Mouse (Mus musculus) G1E (cell line): ENCODE results near the gene Nell1. TPM values are rescaled to one million over a fixed set of nuclear protein-coding genes. Genes with fewer than 3 reads are reported as not detected.

ENCODE experiments used
- ATAC-seq: 2 replicates; pipeline ENCODE4 v1.8.0; 2016; ENCODE audit warnings: mild to moderate bottlenecking; ENCODE audit not compliant: insufficient number of reproducible peaks, poor library complexity, low FRiP score, severe bottlenecking; ENCODE audit errors: extremely low read depth
- DNase-seq: peaks from one replicate; pipeline ENCODE4 v3.0.0; 2012; ENCODE audit warnings: low spot score
- H3K27me3 ChIP-seq: 2 replicates; pipeline ENCODE4 v1.6.1; 2012; ENCODE audit warnings: mild to moderate bottlenecking, low read length, inconsistent platforms; ENCODE audit not compliant: insufficient read depth
- H3K36me3 ChIP-seq: replicated peaks from 2 replicates; pipeline ENCODE3; 2012; ENCODE audit warnings: mild to moderate bottlenecking, inconsistent platforms
- H3K4me1 ChIP-seq: 2 replicates; pipeline ENCODE4 v1.6.1; 2012; ENCODE audit warnings: low read depth, low read length, inconsistent platforms, mixed read lengths; ENCODE audit not compliant: insufficient read depth
- H3K4me3 ChIP-seq: 2 replicates; pipeline ENCODE4 v1.5.1; 2012; ENCODE audit warnings: low read depth, mild to moderate bottlenecking, inconsistent platforms, low read length, moderate library complexity, mixed read lengths
- H3K9me3 ChIP-seq: replicated peaks from 2 replicates; pipeline ENCODE4 v1.6.1; 2012; ENCODE audit warnings: inconsistent platforms
- CTCF ChIP-seq: IDR thresholded peaks from 2 replicates; pipeline ENCODE4 v1.5.1; 2012; ENCODE audit warnings: low read depth, low read length, inconsistent platforms, mixed read lengths
- GATA1 ChIP-seq: IDR thresholded peaks from 2 replicates; pipeline ENCODE4 v1.6.1; 2012; ENCODE audit warnings: borderline replicate concordance, low read length, inconsistent platforms, mixed read lengths
- GATA2 ChIP-seq: IDR thresholded peaks from 2 replicates; pipeline ENCODE4 v1.6.1; 2012; ENCODE audit warnings: low read depth, low read length, inconsistent platforms, borderline replicate concordance
- POLR2AphosphoS5 ChIP-seq: IDR thresholded peaks from 2 replicates; pipeline ENCODE4 v1.6.1; 2012; ENCODE audit warnings: low read depth, low read length, inconsistent platforms; ENCODE audit not compliant: insufficient replicate concordance
- TAL1 ChIP-seq: conservative IDR thresholded peaks from 2 replicates; pipeline ENCODE4 v1.6.1; 2012; ENCODE audit warnings: low read depth, low read length, inconsistent platforms, mixed read lengths
- polyA plus RNA-seq: library from polyadenylated mRNA; stranded (reverse); fragments of >175 nt; gene quantifications from 2 replicates; pipeline ENCODE4 v1.2.3, GENCODE M21; 2012
- total RNA-seq, 2 experiments: library from RNA; stranded (forward) in 1 of 2; stranded (reverse) in 1 of 2; fragments of 200-1000 nt in 1 of 2; fragments of >200 nt in 1 of 2; fragmentation: Nextera tagmentation in 1 of 2; gene quantifications; 2 replicates each; pipeline ENCODE4 v1.2.3; 2014 to 2017

Gene Nell1
- total and polyA plus RNA-seq, 3 experiments = 0.05 TPM; not detected in 2

DNA sequence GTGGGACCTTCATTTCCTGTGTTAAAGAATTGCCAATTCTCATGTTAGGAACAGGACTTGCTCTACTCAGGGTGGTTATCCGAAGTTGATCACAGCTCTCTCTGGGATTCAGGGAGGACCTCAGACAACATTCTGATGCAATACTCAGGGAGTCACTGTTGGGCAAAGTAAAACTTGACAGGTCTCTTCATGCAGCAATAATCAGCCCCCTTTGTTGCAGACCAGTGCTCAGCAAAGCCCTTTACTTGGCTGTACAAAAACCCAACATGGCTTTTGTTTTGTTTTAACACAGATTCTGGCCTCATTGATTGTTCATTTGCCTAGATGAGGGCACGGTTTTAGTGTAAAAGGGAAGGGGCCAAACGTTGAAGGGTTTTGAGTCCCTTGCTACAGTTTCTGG is 750.5 kb downstream of the Nell1 start:
- DNase-seq = no peak
- no peak for ATAC-seq
- Histone ChIP-seq H3K4me3 (no peak overlapping the region), H3K27me3 (no peaks in the 10 kb centered on the region), H3K4me1 (no peaks in the 10 kb centered on the region), H3K9me3 (no peaks in the 10 kb centered on the region; the same call in none of the 2 replicates), H3K36me3 (no peaks in the 10 kb centered on the region)
- no peak for TF ChIP-seq TAL1
- no peak for TF ChIP-seq POLR2AphosphoS5
- TF ChIP-seq GATA1 = no peak

DNA sequence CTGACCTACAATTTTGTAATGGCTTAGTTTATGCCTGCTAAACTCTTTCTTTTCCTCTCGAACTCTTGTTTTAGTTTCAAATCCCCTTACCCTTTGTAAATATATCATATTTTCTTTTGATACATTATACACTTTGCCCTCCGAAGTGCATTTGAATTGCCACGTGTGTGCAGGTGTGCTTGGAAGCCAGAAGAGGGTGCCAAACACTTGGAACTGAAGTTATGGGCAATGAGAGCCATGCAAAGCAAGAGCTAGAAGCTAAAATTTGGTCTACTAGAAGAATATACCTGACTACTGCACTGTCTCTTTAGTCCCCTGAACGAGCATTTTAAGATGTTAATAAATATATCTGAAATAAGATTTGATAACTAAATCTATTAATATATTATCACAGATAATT is 756.3 kb downstream of the Nell1 start:
- DNase-seq = no peak
- H3K4me3 ChIP-seq = no peak overlapping the region
- no peaks in the 10 kb centered on the region; the same call in 1 of the 2 replicates for H3K9me3 ChIP-seq
- no peak for ATAC-seq
- no peaks in the 10 kb centered on the region for H3K27me3 ChIP-seq
- no peaks in the 10 kb centered on the region for H3K4me1 ChIP-seq
- TF ChIP-seq TAL1 (no peak), POLR2AphosphoS5 (no peak), GATA2 (no peak), GATA1 (no peak), CTCF (no peak)
- no peaks in the 10 kb centered on the region for H3K36me3 ChIP-seq

DNA sequence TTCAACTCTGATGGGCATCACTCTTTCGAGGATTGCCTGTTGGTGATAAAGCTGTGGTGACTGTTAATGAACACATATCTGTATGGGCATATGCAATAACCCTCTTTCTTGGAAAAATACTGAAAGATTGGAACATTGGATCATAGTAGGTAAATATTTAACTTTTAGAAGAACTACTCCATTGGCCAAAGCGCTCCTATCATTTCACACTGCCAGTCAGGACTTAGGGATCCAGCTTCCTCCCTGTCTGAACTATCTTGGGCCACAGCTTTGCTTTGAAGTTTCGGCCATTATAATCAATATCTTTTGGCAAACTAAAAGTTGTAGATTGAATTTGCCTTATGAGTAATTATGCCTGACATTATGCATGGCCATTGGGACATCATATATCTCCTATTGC is 780.9 kb downstream of the Nell1 start:
- H3K9me3 ChIP-seq = no peaks in the 10 kb centered on the region; the same call in 1 of the 2 replicates
- ATAC-seq = no peak

GRCm38 (mm10) chr7:50756409-50756808 is 781.7 kb downstream of the Nell1 start:
- TF ChIP-seq POLR2AphosphoS5 (no peak), GATA2 (no peak), CTCF (no peak), TAL1 (no peak)
- Histone ChIP-seq H3K4me3 (no peak overlapping the region), H3K4me1 (no peaks in the 10 kb centered on the region), H3K36me3 (no peaks in the 10 kb centered on the region), H3K27me3 (no peaks in the 10 kb centered on the region), H3K9me3 (no peaks in the 10 kb centered on the region; the same call in 1 of the 2 replicates)
- ATAC-seq (no peak), DNase-seq (no peak)

More for the DNA sequence above, 780.9 kb downstream of the Nell1 start:
- Histone ChIP-seq H3K27me3 (no peaks in the 10 kb centered on the region), H3K4me1 (no peaks in the 10 kb centered on the region), H3K36me3 (no peaks in the 10 kb centered on the region), H3K4me3 (no peak overlapping the region)
- TF ChIP-seq GATA2 (no peak), GATA1 (no peak), POLR2AphosphoS5 (no peak), TAL1 (no peak), CTCF (no peak)
- no peak for DNase-seq

- ATAC-seq = no peak
- no peak for TF ChIP-seq CTCF
- no peak for TF ChIP-seq POLR2AphosphoS5
- no peak for TF ChIP-seq GATA1
- TF ChIP-seq GATA2 = no peak
- no peak for TF ChIP-seq TAL1
- no peaks in the 10 kb centered on the region; the same call in 1 of the 2 replicates for H3K9me3 ChIP-seq
- no peak for DNase-seq
- no peaks in the 10 kb centered on the region for H3K36me3 ChIP-seq
- H3K4me3 ChIP-seq = no peak overlapping the region
- H3K4me1 ChIP-seq = no peaks in the 10 kb centered on the region
- H3K27me3 ChIP-seq = no peaks in the 10 kb centered on the region
Measured at GRCm38 (mm10) chr7:50773516-50773915, 798.9 kb downstream of the Nell1 start.

GRCm38 (mm10) chr7:50781105-50781504 is 806.4 kb downstream of the Nell1 start:
- Histone ChIP-seq H3K4me1 (no peaks in the 10 kb centered on the region), H3K9me3 (no peaks in the 10 kb centered on the region; the same call in 1 of the 2 replicates), H3K36me3 (no peaks in the 10 kb centered on the region), H3K27me3 (no peaks in the 10 kb centered on the region), H3K4me3 (no peak overlapping the region)
- DNase-seq = no peak
- no peak for ATAC-seq
- no peak for TF ChIP-seq GATA1
- TF ChIP-seq GATA2 = no peak
- TF ChIP-seq TAL1 = no peak
- no peak for TF ChIP-seq POLR2AphosphoS5
- TF ChIP-seq CTCF = no peak

DNA sequence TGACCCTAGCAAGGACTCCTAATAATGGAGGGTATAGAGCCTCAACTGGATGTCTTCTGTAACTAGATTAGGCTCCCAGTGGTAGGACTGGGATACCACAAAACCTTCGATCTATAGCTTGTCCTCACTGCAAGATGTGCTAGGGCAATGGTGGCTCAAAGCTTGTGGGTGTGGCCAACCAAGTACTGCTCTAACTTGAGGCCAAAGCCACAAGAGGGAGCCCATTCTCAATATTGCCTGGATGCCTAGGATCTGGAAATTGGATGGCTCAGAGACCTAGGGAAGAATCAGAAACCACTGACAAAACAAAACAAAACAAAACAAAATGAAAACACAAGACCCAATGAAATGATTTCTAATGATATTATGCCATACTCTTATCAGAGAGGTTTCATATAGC is 809.0 kb downstream of the Nell1 start:
- H3K36me3 ChIP-seq = no peaks in the 10 kb centered on the region
- H3K4me3 ChIP-seq = no peak overlapping the region
- DNase-seq (no peak), ATAC-seq (no peak)
- no peaks in the 10 kb centered on the region for H3K27me3 ChIP-seq
- no peaks in the 10 kb centered on the region for H3K4me1 ChIP-seq
- TF ChIP-seq CTCF (no peak), GATA1 (no peak), TAL1 (no peak), GATA2 (no peak), POLR2AphosphoS5 (no peak)
- H3K9me3 ChIP-seq = no peaks in the 10 kb centered on the region
